Mouse (Mus musculus) intestine, embryonic 14.5 days (tissue): Measurements from ENCODE around the gene Grb2. TPM values are rescaled to one million over a fixed set of nuclear protein-coding genes. Genes with fewer than 3 reads are reported as not detected.

Experiments used
- ATAC-seq: fragments of 200-750 bp; cut with Nextera tagmentation; replicated peaks from 2 replicates; pipeline ENCODE4 v1.8.0; 2017; ENCODE audit warnings: low read depth, moderate number of reproducible peaks, moderate TSS enrichment, moderate library complexity; ENCODE audit not compliant: low FRiP score, low TSS enrichment
- DNase-seq: peaks from one replicate; pipeline ENCODE4 v3.0.0-alpha.2; 2018; ENCODE audit warnings: low spot score
- H3K27ac ChIP-seq: fragments of 300-500 bp; sonication (generic); 2 replicates; pipeline ENCODE4 v1.5.1; 2014; ENCODE audit warnings: low read depth, mild to moderate bottlenecking, control low read depth
- H3K27me3 ChIP-seq: fragments of 300-500 bp; sonication (generic); replicated peaks from 2 replicates; pipeline ENCODE4 v1.6.1; 2014; ENCODE audit warnings: low read length, control low read depth; ENCODE audit not compliant: control insufficient read depth, insufficient read depth
- H3K36me3 ChIP-seq: fragments of 300-500 bp; sonication (generic); 2 replicates; pipeline ENCODE4 v1.6.1; 2014; ENCODE audit warnings: low read length, control low read depth; ENCODE audit not compliant: control insufficient read depth, insufficient read depth
- H3K4me1 ChIP-seq: fragments of 300-500 bp; sonication (generic); replicated peaks from 2 replicates; pipeline ENCODE4 v1.6.1; 2014; ENCODE audit warnings: low read length, control low read depth, mixed read lengths; ENCODE audit not compliant: control insufficient read depth, insufficient read depth
- H3K4me2 ChIP-seq: fragments of 300-500 bp; sonication (generic); 2 replicates; pipeline ENCODE4 v1.6.1; 2014; ENCODE audit warnings: low read length
- H3K4me3 ChIP-seq: fragments of 300-500 bp; sonication (generic); 2 replicates; pipeline ENCODE4 v1.5.1; 2014; ENCODE audit warnings: low read depth, low read length, control low read depth, mixed read lengths
- H3K9ac ChIP-seq: fragments of 300-500 bp; sonication (generic); 2 replicates; pipeline ENCODE4 v1.6.1; 2014; ENCODE audit warnings: mild to moderate bottlenecking, low read length
- H3K9me3 ChIP-seq: fragments of 300-500 bp; sonication (generic); 2 replicates; pipeline ENCODE4 v1.6.1; 2016; ENCODE audit warnings: low read length, control low read depth; ENCODE audit not compliant: control insufficient read depth
- WGBS: fragments of 180-500 bp; shearing (Covaris S2); extraction: QIAGEN DNeasy Blood & Tissue Kit; methylation state at CpG from one replicate; pipeline ENCODE4 v1.1.7; 2014; 5-methylcytosine and 5-hydroxymethylcytosine counted together
- polyA plus RNA-seq: library from polyadenylated mRNA; unstranded; fragments of >200 nt; fragmentation: Nextera tagmentation; extraction: Ambion mirVana; gene quantifications from 2 replicates; pipeline ENCODE4 v1.2.1, GENCODE M21; 2014

Gene Grb2
- polyA plus RNA-seq, 1 experiment from 2014 or later: 52.3 TPM

DNA sequence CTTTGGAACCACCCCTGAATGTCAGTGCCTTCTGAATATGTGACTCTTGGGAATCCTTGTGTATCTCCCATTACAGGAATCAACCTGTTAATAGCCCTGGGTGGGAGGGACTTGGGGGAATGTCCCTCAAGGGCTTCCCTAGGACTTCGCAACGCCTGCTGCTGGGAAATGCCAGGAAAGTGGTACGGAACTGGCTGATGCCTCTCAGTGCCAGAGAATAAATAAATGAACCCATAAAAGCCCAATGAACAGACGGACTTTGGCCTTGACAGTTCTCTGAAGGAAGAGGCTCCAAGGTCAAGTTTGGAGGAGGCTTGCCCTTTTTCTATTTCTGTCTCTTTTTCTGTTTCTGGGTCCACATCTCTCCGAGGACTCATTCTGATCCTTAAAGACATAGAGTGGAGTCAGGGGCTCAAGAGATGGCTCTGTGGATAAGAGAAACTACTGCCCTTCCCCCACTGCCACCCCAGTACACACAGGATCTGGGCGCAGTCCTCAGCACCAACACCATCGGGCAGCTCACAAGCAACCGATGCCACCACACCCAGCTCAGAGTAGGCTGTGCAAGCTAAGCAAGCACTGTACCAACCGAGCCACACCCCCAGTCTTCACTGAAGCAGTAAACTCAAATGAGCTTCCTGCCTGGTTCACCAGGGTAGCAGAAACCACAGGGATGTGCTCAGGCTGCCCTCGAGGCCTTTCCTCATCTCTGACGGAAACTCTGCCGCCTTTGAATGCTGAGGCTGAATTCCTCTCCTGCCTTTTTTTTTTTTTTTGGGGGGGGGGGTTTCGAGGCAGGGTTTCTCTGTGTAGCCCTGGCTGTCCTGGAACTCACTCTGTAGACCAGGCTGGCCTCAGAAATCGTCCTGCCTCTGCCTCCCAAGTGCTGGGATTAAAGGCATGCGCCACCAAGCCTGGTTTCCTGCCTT, 8.3 kb upstream of the Grb2 start:
- 67% methylated on average over 15 of the region's 15 CpGs for WGBS

GRCm38 (mm10) chr11:115714491-115714890, 6.1 kb upstream of the Grb2 start:
- H3K9me3 ChIP-seq: no peaks in the 10 kb centered on the region
- no peaks in the 10 kb centered on the region for H3K27me3 ChIP-seq
- no peaks in the 10 kb centered on the region for H3K4me1 ChIP-seq
- no peak for ATAC-seq
- H3K4me3 ChIP-seq: no peak overlapping the region
- 4% methylated on average over 7 of the region's 7 CpGs for WGBS
- DNase-seq: peak; percentile 75
- no peak overlapping the region for H3K27ac ChIP-seq
- no peak overlapping the region for H3K9ac ChIP-seq
- no peak overlapping the region for H3K4me2 ChIP-seq
- no peaks in the 10 kb centered on the region for H3K36me3 ChIP-seq

More for the DNA sequence above, 8.3 kb upstream of the Grb2 start:
- no peaks in the 10 kb centered on the region for H3K27me3 ChIP-seq
- no peaks in the 10 kb centered on the region for H3K9me3 ChIP-seq
- no peak overlapping the region for H3K27ac ChIP-seq
- no peak overlapping the region for H3K9ac ChIP-seq
- no peaks in the 10 kb centered on the region for H3K4me1 ChIP-seq
- no peaks in the 10 kb centered on the region for H3K36me3 ChIP-seq
- DNase-seq: no peak
- no peak overlapping the region for H3K4me2 ChIP-seq
- H3K4me3 ChIP-seq: no peak overlapping the region
- no peak; the same call in 1 of the 2 replicates for ATAC-seq

GRCm38 (mm10) chr11:115713447-115713846, 5.0 kb upstream of the Grb2 start:
- ATAC-seq: no peak
- WGBS: 93% methylated on average over 3 of the region's 3 CpGs

DNA sequence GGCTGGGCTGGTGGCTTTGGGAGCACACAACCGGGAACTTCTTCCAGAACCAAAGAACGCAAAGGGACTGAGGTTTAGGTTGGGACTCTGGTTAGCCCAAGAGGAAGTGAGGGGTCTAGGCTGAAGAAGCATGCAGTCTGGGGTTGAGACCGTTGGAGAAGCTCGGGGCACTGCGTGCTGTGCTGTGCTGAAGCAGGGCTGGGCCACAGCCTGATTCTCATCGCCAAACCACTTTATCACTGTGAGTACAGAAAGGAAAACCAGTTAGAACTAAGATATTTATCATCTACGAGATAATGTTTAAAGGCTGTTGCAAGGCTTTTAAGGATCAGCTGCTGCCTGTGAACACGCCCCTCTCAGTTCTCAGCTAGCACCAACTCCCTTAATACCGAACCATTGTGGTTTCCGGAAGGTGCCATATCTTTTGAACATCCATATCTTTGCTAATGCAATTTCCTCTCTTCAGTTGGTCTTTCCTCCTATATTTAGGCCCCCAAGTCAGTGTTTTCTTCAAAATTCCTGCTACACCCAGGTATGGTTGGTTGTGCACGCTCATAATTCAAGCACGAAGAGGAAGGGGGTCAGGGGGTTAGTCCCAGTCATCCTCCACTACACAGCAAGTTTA, 4.4 kb upstream of the Grb2 start:
- Histone ChIP-seq H3K4me2 (no peak overlapping the region), H3K27me3 (no peaks in the 10 kb centered on the region), H3K27ac (no peak overlapping the region), H3K36me3 (no peaks in the 10 kb centered on the region), H3K4me3 (no peak overlapping the region), H3K4me1 (0 out of 2 replicates have a peak, but pooled peaks cover 4% of the 10 kb centered on the region), H3K9ac (no peak overlapping the region), H3K9me3 (no peaks in the 10 kb centered on the region)
- WGBS: 72% methylated on average over 12 of the region's 12 CpGs
- ATAC-seq (no peak), DNase-seq (no peak)

More at GRCm38 (mm10) chr11:115713447-115713846, 5.0 kb upstream of the Grb2 start:
- H3K9ac ChIP-seq: no peak overlapping the region
- H3K4me3 ChIP-seq: no peak overlapping the region
- no peak overlapping the region for H3K27ac ChIP-seq
- H3K9me3 ChIP-seq: no peaks in the 10 kb centered on the region
- H3K27me3 ChIP-seq: no peaks in the 10 kb centered on the region
- DNase-seq: no peak
- no peak overlapping the region for H3K4me2 ChIP-seq
- H3K36me3 ChIP-seq: no peaks in the 10 kb centered on the region
- H3K4me1 ChIP-seq: 0 out of 2 replicates have a peak, but pooled peaks cover 4% of the 10 kb centered on the region

DNA sequence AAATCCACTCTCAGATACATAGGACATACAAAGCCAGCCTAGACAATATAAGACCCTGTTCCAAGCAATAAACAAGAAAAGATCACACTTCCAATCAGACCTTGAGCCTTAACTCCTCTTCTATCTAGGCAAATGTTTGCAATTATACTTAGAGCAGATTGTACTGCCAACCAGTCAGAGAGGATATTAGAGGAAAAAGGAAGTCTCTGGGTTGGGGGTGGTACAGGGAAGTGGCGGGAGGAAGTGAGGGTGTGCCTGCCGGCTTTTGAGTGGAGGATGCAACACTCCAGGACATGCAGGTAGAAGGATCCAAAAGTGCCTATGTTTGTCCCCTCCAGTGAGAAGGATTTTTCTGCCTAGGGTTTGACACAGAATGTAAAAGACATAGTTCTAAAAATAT, 3.9 kb upstream of the Grb2 start:
- Histone ChIP-seq H3K36me3 (no peaks in the 10 kb centered on the region), H3K9me3 (no peaks in the 10 kb centered on the region), H3K27me3 (no peaks in the 10 kb centered on the region), H3K4me2 (no peak overlapping the region), H3K4me1 (peaks cover 5% of the 10 kb centered on the region; the same call in 1 of the 2 replicates), H3K4me3 (no peak overlapping the region), H3K9ac (no peak overlapping the region), H3K27ac (no peak overlapping the region)
- no peak for DNase-seq
- 59% methylated on average over 2 of the region's 2 CpGs for WGBS
- no peak for ATAC-seq

DNA sequence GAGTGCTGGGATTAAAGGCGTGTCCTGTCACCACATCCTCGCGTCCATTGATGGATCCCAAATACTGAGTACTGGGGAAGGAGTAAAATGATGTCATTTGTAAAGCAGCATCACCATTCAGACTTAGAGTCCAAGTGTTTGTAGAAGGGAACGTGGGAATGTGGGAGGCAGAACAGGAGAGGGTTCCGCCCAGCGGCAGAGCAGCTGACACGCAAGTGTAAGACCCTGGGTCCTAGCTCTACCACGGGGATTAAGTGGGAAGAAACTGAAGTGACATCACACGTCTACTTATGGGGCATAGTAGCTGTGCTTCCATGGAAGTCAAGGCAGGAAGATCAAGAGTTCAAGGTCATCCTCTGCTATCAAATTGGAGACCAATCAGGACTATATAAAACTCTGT, 2.7 kb upstream of the Grb2 start:
- peaks cover 15% of the 10 kb centered on the region for H3K4me1 ChIP-seq
- no peak for DNase-seq
- H3K4me2 ChIP-seq: no peak overlapping the region
- no peak overlapping the region for H3K27ac ChIP-seq
- H3K27me3 ChIP-seq: no peaks in the 10 kb centered on the region
- ATAC-seq: no peak
- no peak overlapping the region for H3K9ac ChIP-seq
- 83% methylated on average over 9 of the region's 9 CpGs for WGBS
- H3K9me3 ChIP-seq: no peaks in the 10 kb centered on the region
- no peaks in the 10 kb centered on the region for H3K36me3 ChIP-seq
- H3K4me3 ChIP-seq: no peak overlapping the region

DNA sequence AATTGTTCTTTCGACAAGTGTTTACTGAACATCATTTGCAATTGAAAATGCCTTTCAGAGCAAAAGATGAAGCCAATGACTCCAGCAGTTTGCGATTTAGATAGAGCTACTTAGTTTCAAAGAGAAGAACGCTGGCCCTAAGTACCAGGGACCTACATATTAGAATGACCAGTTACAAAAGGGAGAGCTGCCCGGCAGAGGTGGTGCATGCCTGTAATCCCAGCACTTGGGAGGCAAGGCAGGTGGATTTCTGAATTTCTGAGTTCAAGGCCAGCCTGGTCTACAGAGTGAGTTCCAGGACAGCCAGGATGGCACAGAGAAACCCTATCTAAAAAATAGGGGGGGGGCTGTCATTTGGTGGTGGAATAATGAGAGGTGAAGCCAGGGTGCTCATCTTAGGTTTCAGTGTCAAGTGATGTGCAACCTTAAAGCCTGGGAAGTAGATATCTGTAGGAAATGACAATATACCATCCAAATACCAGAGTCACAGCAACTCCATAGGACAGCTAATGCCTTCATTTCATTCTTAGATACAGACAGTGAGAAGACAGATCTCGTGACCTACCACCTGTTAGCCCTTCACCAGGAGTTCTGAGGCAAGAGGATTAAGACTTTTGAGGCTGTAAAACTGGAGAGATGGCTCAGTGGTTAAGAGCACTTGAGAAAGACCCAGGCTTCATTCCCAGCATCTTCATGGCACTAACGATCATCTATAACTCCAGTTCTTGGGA, 1.6 kb upstream of the Grb2 start:
- no peaks in the 10 kb centered on the region for H3K36me3 ChIP-seq
- H3K4me3 ChIP-seq: peak overlapping the region; percentile 79
- WGBS: 46% methylated on average over 6 of the region's 6 CpGs
- DNase-seq (no peak), ATAC-seq (no peak)
- no peaks in the 10 kb centered on the region for H3K9me3 ChIP-seq
- H3K27ac ChIP-seq: no peak overlapping the region
- peaks cover 15% of the 10 kb centered on the region for H3K4me1 ChIP-seq
- no peaks in the 10 kb centered on the region for H3K27me3 ChIP-seq
- no peak overlapping the region for H3K9ac ChIP-seq
- H3K4me2 ChIP-seq: peak overlapping the region; percentile 87

- WGBS: 1% methylated on average over 23 of the region's 23 CpGs
- Histone ChIP-seq H3K36me3 (no peaks in the 10 kb centered on the region), H3K27ac (peak overlapping the region; percentile 83), H3K4me1 (peaks cover 15% of the 10 kb centered on the region), H3K27me3 (no peaks in the 10 kb centered on the region), H3K9ac (peak overlapping the region; percentile 96), H3K4me3 (peak overlapping the region; percentile 79), H3K9me3 (no peaks in the 10 kb centered on the region), H3K4me2 (peak overlapping the region; percentile 87)
- ATAC-seq: peak; percentile 71
- no peak for DNase-seq
These were observed 795 bp upstream of the Grb2 start for GRCm38 (mm10) chr11:115708956-115709828.
